Mouse (Mus musculus) ES-E14 (cell line): ENCODE results near the gene Myf5. TPM values are rescaled to one million over a fixed set of nuclear protein-coding genes. Genes with fewer than 3 reads are reported as not detected.
A peak's percentile ranks its signal among the peaks of the same experiment; 100 is the strongest.

ENCODE experiments used
- DNase-seq: peaks from one replicate; pipeline ENCODE4 v3.0.0-alpha.2; 2013; ENCODE audit warnings: low read depth, low spot score
- H3K27ac ChIP-seq: 2 replicates; pipeline ENCODE4 v1.5.1; 2012; ENCODE audit warnings: low read depth, mild to moderate bottlenecking, low read length, moderate library complexity, mixed read lengths; ENCODE audit not compliant: poor library complexity, insufficient read depth, severe bottlenecking
- H3K36me3 ChIP-seq: 2 replicates; pipeline ENCODE4 v1.6.1; 2012; ENCODE audit warnings: mild to moderate bottlenecking, low read length, moderate library complexity, mixed read lengths; ENCODE audit not compliant: control insufficient read depth, poor library complexity, insufficient read depth, severe bottlenecking
- H3K4me1 ChIP-seq, 2 experiments: fragments of 150-350 bp in 1 of 2; sonication (generic) in 1 of 2; 2 replicates each; pipeline ENCODE4 v1.6.1; 2012; ENCODE audit warnings: low read length in 2 of 2, mild to moderate bottlenecking in 1 of 2, mixed read lengths in 1 of 2; ENCODE audit not compliant: control insufficient read depth in 2 of 2, insufficient read depth in 2 of 2, poor library complexity in 1 of 2
- H3K4me3 ChIP-seq, 2 experiments: fragments of 150-350 bp in 1 of 2; sonication (generic) in 1 of 2; 2 replicates each; pipeline ENCODE4 v1.5.1; 2012; ENCODE audit warnings: low read length in 2 of 2, low read depth in 1 of 2, mild to moderate bottlenecking in 1 of 2, mixed read lengths in 1 of 2; ENCODE audit not compliant: insufficient read depth in 1 of 2, poor library complexity in 1 of 2, severe bottlenecking in 1 of 2
- H3K9ac ChIP-seq: 2 replicates; pipeline ENCODE4 v1.6.1; 2012; ENCODE audit warnings: low read depth, mild to moderate bottlenecking, low read length, mixed read lengths; ENCODE audit not compliant: poor library complexity, insufficient read depth, severe bottlenecking
- H3K9me3 ChIP-seq: fragments of 150-350 bp; sonication (generic); 2 replicates; pipeline ENCODE4 v1.6.1; 2012; ENCODE audit warnings: low read depth, mild to moderate bottlenecking, low read length; ENCODE audit not compliant: control insufficient read depth, insufficient read depth
- CHD2 ChIP-seq: IDR thresholded peaks from 2 replicates; pipeline ENCODE4 v1.6.1; 2014; ENCODE audit warnings: mild to moderate bottlenecking, low read depth, low read length, inconsistent platforms
- HCFC1 ChIP-seq: IDR thresholded peaks from 2 replicates; pipeline ENCODE4 v1.6.1; 2012; ENCODE audit warnings: low read length, inconsistent platforms, borderline replicate concordance; ENCODE audit not compliant: insufficient read depth
- MAFK ChIP-seq: IDR thresholded peaks from 2 replicates; pipeline ENCODE4 v1.6.1; 2014; ENCODE audit warnings: mild to moderate bottlenecking, low read depth, low read length, inconsistent platforms; ENCODE audit not compliant: insufficient read depth
- ZC3H11A ChIP-seq: IDR thresholded peaks from 2 replicates; pipeline ENCODE4 v1.6.1; 2012; ENCODE audit warnings: low read depth, mild to moderate bottlenecking, inconsistent platforms, low read length, borderline replicate concordance
- ZNF384 ChIP-seq: IDR thresholded peaks from 2 replicates; pipeline ENCODE4 v1.6.1; 2012; ENCODE audit warnings: low read depth, low read length, inconsistent platforms
- in situ Hi-C, 2 experiments: fragments of 600-800 bp; cut with MboI; formaldehyde crosslinking; loops; one replicate each; pipeline ENCODE4 v1.15.1; 2025; ENCODE audit warnings: low sequenced_read_pairs in 2 of 2, inconsistent platforms in 1 of 2; ENCODE audit not compliant: unreplicated experiment in 2 of 2
- total RNA-seq: library from RNA; depleted of rRNA; stranded (reverse); fragments of 300-350 nt; gene quantifications from 2 replicates; pipeline ENCODE4 v1.2.3, GENCODE M21; 2012; rRNA removed

The Myf5 gene
- total RNA-seq, 1 experiment = not detected

DNA sequence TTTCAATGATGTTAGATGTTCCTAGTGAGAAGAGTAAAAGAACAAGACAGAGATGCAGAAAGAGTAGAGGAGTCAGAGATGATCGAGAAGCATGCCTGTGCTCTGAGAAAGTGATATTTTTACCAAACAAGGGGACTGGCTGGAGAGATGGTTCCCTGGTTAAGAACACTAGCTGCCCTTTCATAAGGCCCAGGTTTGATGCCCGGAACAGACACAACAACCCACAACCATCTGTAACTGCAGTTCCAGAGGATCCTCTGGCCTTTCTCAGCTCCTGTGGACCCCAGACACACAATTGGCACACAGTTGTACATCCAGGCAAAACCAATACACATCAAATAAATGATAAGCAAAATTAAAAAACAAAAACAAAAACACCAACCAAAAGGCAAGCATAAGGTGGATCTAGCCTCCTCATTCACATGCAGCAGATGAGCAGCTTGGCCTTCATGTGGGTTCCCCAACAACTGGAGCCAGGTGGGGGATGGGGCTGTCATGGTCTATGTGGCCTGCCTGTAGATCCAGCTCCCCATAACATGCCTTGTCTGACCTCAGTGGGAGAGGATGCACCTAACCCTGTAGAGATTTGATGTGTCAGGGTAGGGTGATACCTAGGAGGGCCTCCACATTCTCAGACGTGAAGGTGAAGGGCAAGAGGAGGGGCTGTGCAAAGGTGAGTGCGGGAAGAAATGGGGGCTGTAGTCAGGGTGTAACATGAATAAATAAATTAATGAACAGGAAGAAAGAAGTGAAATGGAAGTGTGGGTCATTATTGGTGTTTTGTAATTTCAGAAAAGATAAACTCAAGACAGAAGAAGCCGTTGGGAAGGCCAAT, 36.2 kb downstream of the Myf5 start:
- H3K9ac ChIP-seq = no peak overlapping the region
- H3K27ac ChIP-seq = no peak overlapping the region
- no peaks in the 10 kb centered on the region for H3K36me3 ChIP-seq
- TF ChIP-seq HCFC1 (no peak), CHD2 (no peak), MAFK (no peak), ZNF384 (no peak), ZC3H11A (no peak)
- H3K4me1 ChIP-seq = no peaks in the 10 kb centered on the region; a peak in 1 of 4 replicates
- in situ Hi-C loops = loop anchor here (10.0 to 25.0 kb wide), 2 partner anchors 255 to 263 kb away; partner anchors contain the start of gene Ptprq (in 1 of the 2)
- no peaks in the 10 kb centered on the region for H3K9me3 ChIP-seq
- no peak for DNase-seq
- no peak overlapping the region for H3K4me3 ChIP-seq

GRCm38 (mm10) chr10:107442781-107443180, 43.2 kb downstream of the Myf5 start:
- DNase-seq = peak; percentile 30
- Histone ChIP-seq H3K4me3 (no peak overlapping the region), H3K27ac (no peak overlapping the region), H3K9me3 (no peaks in the 10 kb centered on the region), H3K36me3 (no peaks in the 10 kb centered on the region), H3K9ac (no peak overlapping the region), H3K4me1 (no peaks in the 10 kb centered on the region; a peak in 1 of 4 replicates)
- in situ Hi-C loops = loop anchor here (10.0 to 25.0 kb wide), 2 partner anchors 262 to 270 kb away; partner anchors contain the start of gene Ptprq (in 1 of the 2)
- TF ChIP-seq ZC3H11A (0 out of 2 replicates have a peak, but pooled peaks have one; percentile 17), ZNF384 (no peak)

DNA sequence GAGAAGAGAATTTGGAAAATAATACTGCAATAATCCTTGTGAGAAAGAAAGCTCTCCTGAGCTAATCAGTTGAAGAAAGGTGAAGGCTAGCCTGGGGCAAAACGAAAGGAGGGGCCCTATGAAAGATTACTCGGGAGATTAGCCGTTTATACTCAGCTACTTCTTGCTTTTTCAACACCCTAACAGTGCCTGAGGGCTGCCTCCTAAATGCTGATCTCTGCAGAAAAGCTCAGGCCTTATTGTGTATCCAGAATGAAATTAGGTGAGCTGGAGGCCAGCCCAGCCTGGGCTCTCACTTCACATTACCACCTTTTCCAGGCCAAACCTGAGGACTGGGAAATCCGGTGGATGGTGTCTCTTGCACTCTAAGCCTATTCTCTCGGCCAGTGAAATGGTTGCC, 49.0 kb downstream of the Myf5 start:
- H3K36me3 ChIP-seq = no peaks in the 10 kb centered on the region
- no peak overlapping the region for H3K9ac ChIP-seq
- H3K9me3 ChIP-seq = no peaks in the 10 kb centered on the region
- H3K4me3 ChIP-seq = no peak overlapping the region
- DNase-seq = no peak
- TF ChIP-seq ZC3H11A (no peak), MAFK (no peak), ZNF384 (no peak), HCFC1 (no peak), CHD2 (no peak)
- H3K4me1 ChIP-seq = no peaks in the 10 kb centered on the region
- in situ Hi-C loops = loop anchor here in 1 of 2 experiments (25.0 kb wide), 1 partner anchor 275 kb away; the partner anchor contains the start of gene Ptprq
- no peak overlapping the region for H3K27ac ChIP-seq

Other genes with a start within 250 kb of the Myf5 start
- 0.09 and 0.26 TPM in 2 replicates for gene Lin7a, start 214.4 kb downstream of the Myf5 start, total RNA-seq
- gene Myf6, start 8.6 kb upstream of the Myf5 start, total RNA-seq = not detected in 2 replicates
- 0.04 TPM in 1 of 2 replicates, not detected in the other for gene Ptprq, start 233.9 kb upstream of the Myf5 start, total RNA-seq